Mouse (Mus musculus) MEL (cell line): ENCODE measurements around the gene Il16.

ENCODE experiments used
- CHD1 ChIP-seq: IDR thresholded peaks from 2 replicates; pipeline ENCODE4 v1.6.1; 2012; ENCODE audit warnings: low read depth, mild to moderate bottlenecking, inconsistent platforms, low read length, improper control_type of control experiment
- POLR2AphosphoS2 ChIP-seq: IDR thresholded peaks from 2 replicates; pipeline ENCODE4 v1.6.1; 2011; ENCODE audit warnings: low read length, improper control_type of control experiment

DNA sequence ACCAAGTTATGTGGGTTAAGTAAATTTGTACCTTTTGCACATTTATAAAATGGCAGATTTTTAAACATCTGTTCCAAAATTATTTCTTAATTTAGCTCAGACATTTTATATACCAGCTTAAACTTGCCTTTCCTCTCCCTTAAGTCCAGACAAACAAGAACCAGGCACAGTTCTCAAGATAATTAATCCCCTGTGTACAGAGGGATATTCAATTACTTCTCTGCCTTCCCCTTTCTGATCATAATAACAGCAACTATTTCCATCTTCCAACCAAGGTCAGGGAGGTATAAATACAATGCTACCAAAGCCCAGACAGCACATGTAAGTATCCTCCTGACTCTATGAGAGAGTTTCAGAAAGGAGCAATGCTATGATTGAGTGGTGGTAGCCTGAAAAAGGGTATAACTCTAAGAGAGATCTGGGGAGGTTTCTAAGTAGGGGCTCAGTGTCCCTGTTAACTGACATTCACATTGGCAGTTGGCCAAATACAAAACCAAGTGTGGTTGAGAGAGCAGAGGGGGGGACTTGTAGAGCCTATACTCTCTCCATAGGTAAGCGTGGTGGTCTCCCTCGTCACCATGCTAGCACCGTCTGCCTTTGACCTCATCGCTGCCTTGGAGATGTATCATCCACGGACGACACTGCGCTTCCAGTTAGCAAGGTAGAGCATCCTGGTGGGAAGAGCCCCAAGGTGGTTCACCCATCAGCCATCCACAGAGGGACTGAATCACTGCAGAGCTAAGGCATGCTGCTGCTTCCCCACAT lies 141.2 kb downstream of the Il16 start:
- TF ChIP-seq CHD1 (no peak), POLR2AphosphoS2 (no peak)
